Mouse (Mus musculus) megakaryocyte progenitor cell, adult 5-6 weeks (primary cell): ENCODE data around the gene Klhl30. TPM values are rescaled to one million over a fixed set of nuclear protein-coding genes. Genes with fewer than 3 reads are reported as not detected.
A peak's percentile ranks its signal among the peaks of the same experiment; 100 is the strongest.

Experiments used
- ATAC-seq: replicated peaks from 2 replicates; pipeline ENCODE4 v1.8.0; 2016; ENCODE audit warnings: mild to moderate bottlenecking, moderate TSS enrichment, inconsistent platforms; ENCODE audit not compliant: poor library complexity
- total RNA-seq, 2 experiments: library from RNA; stranded (forward) in 1 of 2; stranded (reverse) in 1 of 2; fragments of 157-497, 149-512 nt in 1 of 2; fragments of 200-1000 nt in 1 of 2; gene quantifications; 2 replicates each; pipeline versions ENCODE4 v1.2.3 to v1.2.4; 2015 to 2017

The Klhl30 gene
- total RNA-seq, 2 experiments from 2014 or later = not detected

GRCm38 (mm10) chr1:91362113-91362512, 11.3 kb downstream of the Klhl30 start:
- ATAC-seq = no peak

- no peak for ATAC-seq
Observed at GRCm38 (mm10) chr1:91364822-91365644, 14.2 kb downstream of the Klhl30 start.

- ATAC-seq = no peak
Observed at GRCm38 (mm10) chr1:91365816-91366214, 15.0 kb downstream of the Klhl30 start.

DNA sequence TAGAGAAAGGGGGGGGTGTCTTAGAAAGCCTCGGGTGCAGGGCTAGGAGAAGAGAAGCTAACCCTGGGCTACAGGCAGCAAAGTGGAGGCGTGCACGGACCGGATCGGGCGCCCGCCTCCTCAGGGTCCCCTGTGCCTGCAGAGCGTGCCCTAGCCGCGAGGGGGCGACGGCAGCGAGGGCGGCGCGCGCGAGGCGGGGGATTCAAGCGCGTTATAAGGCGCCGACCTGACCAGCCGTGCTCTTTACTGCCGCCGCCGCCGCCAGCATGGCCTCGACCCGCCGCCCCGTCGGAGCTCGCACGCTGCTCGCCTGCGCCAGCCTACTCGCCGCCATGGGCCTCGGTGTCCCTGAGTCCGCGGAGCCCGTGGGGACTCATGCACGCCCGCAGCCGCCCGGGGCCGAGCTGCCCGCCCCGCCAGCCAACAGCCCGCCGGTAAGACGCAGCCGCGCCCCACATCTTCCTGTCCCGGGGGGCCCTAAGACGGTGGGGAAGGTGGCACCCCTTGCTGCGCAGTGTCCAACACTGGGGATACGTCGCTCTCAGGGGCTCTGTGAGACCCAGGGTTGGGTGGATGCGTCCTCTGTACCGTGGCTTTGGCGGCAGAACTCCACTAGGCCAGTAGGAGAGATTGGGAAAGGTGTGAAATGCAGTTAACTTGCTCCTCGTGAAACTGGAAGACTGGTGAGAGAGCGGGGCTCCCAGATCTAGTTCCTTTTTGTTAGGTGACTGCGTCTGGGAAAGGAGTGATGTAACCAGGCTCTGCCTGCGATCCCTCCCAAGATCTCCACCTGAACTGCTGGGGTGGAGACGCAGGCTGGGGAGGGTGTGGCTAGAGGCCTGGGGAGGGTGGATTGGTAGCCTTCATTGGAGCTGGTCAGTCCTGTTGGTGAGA, 15.6 kb downstream of the Klhl30 start, which contains the start of gene Erfe:
Gene Erfe, plus strand, starts transcription at position 216 of the 894 bp plus-strand sequence.
- peak; percentile 92 for ATAC-seq

- ATAC-seq = no peak
Observed at GRCm38 (mm10) chr1:91367295-91367694, 16.5 kb downstream of the Klhl30 start.

GRCm38 (mm10) chr1:91369408-91369807, 18.6 kb downstream of the Klhl30 start:
- no peak for ATAC-seq

DNA sequence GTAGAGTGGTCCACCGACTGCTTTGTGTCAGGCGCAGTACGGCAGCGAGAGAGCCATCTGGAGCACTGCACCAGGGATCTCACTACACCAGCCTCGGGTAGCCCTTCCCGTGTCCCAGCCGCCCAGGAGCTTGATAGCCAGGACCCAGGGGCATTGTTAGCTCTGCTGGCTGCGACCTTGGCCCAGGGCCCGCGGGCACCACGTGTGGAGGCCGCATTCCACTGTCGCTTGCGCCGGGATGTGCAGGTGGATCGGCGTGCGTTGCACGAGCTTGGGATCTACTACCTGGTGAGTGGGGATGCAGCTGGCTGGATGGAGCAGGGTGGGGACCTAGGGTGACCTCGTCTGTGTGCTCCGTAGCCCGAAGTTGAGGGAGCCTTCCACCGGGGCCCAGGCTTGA, 19.2 kb downstream of the Klhl30 start:
- ATAC-seq = no peak

DNA sequence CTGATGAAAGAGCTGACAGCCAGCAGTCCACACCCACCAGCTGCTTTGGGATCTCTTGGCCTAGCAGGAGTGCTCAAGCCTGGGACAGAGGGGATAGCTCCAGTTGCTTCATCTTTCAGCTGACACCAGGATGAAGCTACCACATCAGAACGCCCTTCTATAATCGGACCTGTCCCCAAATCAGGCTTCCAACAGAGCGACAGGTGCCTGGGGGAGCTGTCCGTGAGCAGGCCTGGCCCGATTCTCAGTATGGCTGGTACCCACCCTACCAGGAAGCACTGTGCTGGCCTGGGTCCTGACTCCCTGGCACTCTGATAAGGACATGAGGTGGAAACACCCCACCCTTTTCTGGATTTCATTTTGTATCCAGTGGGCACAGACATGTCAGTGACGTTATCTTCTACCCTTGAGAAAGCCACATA, 22.6 kb downstream of the Klhl30 start:
- ATAC-seq = peak; percentile 80

DNA sequence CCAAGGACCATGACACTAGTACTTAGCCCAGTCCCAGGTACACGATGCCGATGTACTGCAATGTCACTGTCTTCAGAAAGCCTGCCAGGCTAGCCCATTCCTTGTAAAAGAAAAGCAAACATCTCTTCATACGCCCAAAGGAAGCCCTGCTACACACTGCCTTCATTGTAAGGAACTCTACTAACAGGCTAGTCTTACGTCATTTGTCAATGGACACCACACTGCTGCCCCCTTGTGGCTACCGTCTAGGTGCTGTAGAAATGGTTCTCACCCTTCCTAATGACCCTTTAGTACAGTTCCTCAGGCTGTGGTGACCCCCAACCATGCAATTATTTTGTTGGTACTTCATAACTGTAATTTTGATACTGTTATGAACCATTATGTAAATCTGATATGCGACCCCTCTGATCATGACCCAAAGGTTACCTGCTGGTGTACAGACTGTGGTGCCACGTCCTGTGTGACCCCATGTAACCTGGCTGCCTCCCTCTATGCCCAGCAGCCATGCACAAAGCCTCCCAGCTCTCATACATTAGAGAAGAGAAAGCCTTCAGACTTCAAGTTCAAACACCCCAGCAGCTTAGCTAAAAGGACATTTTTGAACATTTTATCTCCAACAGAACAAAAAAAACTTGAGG, 29.8 kb downstream of the Klhl30 start:
- peak; percentile 98 for ATAC-seq

DNA sequence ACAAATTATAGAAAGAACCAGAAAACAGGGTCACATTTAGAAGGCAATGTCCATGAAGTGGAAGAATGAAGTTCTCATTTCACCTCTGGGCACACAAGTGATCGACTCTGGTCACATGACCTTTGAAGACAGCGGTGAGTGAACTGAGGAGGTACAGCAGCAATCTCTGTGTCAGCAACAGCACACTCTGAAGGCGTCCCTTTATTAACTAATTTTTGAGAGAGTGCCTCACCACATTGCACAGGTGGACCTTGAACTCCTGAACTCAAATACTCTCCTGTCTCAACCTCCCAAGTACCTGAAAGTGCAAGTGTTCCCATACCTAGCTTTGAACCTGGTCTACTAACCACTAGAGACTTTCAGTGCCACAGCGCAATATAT, 30.3 kb downstream of the Klhl30 start:
- no peak for ATAC-seq

DNA sequence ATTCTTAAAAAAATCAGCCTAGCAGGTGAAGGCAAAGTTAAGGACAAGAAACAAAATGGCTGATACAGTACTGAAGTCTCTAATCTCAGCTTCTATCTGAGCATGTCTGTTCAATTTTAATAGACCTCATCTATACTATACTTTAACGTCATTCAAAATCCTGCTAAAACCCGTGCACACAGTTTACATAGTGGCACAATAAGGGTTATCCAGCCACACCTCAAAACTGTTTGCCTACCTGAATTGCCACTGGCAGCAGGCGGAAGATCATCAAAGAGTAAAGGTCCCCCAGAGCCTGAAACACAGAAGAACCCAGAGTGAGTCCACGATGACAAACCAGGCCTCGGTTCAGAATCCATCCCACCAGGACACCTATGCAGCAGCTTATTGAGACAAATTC, 39.6 kb downstream of the Klhl30 start:
- ATAC-seq = no peak

DNA sequence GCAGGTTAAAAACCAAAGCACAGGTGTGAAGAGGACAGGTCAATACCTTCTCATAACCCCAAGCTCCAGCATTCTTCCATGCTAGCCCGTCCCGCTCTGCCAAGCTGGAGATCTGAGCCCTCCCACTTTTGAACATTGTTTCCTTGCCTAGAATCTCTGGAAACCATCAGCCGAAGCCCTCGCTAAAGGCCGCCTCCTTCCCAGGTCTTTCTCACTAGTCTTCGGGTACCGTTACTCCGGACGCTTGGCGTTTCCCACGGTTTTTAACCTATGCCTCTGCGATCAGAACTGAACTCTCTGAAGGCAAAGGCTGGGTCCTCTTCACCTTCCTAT, 47.1 kb downstream of the Klhl30 start:
- peak; percentile 32 for ATAC-seq

- ATAC-seq = peak; percentile 82
Observed at GRCm38 (mm10) chr1:91398260-91399062, 47.6 kb downstream of the Klhl30 start, which contains the start of gene Ilkap. Gene Ilkap (minus strand): TSS chr1:91398815.

- no peak for ATAC-seq
Observed at GRCm38 (mm10) chr1:91404976-91405375, 54.2 kb downstream of the Klhl30 start.

DNA sequence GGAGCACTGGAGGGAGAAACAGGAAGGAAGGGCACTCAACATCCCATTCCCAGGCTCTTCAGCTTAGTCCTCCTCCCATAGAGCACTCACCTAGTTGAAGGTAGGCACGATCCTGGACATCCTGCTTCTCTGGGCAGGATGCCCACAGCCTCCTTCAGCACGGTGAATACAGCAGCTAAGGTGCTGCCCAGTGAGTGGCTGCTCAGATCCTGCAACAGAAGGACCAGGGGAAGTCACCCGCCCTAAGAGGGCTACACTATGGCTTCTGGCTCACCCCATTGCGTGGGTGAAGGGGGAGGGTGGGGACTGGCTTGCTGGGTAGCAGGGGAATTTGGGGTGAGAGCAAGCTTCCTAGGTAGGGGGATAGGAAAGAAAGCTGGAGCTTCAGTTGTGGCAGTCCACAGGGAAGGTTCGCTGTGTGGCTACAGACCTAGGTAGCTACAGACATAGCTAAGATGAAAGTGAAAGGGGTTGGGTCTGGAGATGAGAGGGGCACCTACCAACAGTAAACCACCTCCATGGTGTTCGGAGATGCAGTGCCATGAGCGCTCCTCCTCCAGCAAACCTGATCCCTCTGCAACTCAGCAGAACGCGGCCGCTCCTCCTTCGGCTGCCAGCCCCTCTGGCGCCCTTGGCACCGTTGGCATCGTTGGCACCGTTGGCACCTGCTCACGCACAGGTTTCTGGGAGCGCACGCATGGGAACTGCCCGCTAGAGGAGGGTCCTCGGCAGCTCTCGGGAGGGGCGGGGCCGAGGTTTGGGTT, 54.8 kb downstream of the Klhl30 start:
- ATAC-seq = peak; percentile 32; the same call in 1 of the 2 replicates

GRCm38 (mm10) chr1:91407819-91408218, 57.0 kb downstream of the Klhl30 start:
- no peak for ATAC-seq

DNA sequence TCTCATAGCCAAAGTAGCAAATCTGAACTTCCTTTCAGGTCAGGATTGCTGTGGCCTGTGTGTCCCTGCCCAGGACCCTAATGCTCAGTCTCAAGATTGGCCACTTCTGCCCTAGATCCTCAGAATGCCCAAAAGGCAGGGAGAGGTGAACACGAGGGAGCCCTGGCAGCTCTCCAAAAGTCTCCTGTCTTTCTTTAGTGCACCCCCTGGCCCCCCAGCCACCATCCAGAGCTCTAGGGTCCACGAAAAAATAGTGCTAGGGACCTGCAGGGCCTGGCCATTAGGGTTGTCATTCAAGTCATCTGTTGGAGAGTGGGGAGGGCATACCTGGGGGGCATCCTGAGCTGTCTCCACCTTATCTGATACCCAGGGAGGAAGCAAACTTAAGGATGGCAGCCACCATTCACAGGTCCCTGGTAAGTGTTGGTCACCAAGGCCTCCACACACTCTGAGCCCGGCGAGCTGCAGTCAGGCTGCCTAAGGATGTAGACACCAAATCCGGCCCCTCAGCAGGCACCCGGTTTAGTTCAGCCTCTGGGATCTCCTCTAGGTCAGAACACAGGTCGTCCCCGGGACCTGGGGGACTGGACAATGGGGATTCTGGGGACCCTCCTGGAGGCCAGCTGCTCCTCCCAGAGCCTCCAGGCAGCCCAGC, 60.9 kb downstream of the Klhl30 start:
- ATAC-seq = no peak
